Mouse (Mus musculus): ENCODE results near the gene Hoxd12.

Hoxd12 gene

DNA sequence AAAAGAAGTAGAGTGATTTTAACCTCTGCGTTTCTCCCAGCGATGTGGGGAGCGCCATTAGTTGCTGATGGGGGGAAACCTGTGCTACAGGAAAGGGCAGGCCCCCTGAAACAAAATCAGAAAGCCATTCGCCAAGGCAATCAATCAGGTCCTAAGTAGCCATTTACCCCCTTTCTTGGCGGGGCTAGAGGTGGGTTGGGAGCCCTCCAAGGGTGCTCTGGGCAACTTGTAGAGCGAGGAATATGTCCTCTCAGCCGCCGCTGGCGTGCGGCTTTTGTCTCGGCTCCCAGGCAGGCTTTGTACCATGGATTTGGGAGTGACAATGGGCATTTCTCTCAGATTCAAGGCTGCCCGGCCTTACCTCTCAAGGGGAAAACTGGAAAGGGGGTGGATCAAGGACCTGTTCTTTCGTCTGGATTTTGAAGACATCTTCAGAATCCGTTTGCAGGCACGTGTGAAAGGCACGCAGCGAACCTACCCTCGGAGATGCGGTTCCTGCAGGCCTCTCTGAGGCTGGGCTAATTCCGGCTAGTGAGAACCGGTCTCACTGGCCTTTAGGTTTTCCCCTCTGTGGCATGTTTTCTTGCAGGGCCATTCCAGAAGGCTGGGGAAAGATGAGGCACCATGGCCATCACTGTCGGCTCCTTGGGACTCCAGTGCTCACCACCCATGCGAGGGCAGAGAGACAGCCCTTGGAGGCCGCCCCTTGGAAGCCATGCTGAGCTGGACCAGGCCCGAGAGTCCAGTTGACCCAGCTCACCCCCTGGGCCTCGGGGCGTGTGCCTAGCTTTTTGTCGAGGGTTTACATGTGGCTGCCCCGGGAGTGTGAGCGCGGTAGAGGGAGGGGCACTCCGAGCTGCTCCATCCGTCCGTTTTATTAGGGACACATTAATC is 21.9 kb downstream of the Hoxd12 start:
- DNase-seq, result no peak

- DNase-seq, result no peak
Measured at GRCm38 (mm10) chr2:74697567-74698121, 22.8 kb downstream of the Hoxd12 start, which contains the start of gene Hoxd9. Hoxd9 (plus strand) TSS chr2:74697727.

GRCm38 (mm10) chr2:74698201-74699052 is 23.6 kb downstream of the Hoxd12 start:
- DNase-seq, result no peak

DNA sequence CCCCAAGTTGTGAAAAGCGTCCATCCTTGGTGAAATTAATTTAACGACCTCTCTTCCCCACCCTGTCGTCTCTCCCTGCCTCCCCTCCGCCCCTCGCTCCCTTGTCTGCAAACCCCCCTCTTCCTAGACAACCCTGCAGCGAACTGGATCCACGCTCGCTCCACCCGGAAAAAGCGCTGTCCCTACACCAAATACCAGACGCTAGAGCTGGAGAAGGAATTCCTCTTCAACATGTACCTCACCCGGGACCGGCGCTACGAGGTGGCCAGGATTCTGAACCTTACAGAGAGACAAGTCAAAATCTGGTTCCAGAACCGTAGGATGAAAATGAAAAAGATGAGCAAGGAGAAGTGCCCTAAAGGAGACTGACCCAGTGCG is 24.2 kb downstream of the Hoxd12 start:
- DNase-seq, result no peak

DNA sequence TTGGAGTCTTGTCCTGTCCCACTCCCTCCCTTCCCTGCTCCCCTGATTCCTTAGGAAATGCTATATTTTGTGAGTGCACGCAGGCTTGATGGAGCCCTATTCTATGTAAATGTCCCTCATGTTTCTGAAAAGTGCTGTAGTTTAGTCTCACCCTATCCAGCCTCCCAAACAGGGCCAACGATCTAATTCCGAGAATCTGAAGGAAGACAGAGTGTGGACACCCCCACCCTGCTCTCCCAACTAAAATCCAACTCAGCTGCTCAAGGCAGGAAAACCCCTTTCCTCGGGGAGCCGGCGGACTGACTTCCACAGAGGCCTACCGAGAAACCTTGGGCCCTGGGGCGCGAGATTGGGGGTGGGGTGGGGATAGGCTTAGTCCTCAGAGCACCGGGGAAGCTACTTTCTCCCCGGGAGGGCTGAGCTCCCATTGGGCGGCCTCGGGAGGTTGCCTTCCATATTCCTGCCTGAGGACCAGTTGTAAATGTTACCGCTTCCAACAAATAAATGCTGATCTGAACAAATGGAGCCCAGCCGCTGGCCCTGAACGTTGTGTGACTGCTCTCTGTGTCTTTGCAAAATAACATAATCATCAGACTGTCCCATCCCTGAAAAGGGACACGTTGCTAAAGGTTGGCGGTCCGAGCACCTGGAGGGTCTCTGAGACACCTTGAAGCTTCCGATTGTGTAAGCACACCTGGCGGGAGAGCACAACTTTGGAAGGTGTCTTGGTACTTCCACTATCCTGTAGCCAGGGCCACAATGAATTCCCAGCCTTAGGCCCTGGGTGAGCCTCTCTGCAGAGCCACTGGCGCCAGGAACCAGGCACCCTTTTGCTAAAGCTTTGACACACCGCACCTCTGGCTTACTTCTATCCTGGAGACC is 25.1 kb downstream of the Hoxd12 start:
- no peak for DNase-seq

DNA sequence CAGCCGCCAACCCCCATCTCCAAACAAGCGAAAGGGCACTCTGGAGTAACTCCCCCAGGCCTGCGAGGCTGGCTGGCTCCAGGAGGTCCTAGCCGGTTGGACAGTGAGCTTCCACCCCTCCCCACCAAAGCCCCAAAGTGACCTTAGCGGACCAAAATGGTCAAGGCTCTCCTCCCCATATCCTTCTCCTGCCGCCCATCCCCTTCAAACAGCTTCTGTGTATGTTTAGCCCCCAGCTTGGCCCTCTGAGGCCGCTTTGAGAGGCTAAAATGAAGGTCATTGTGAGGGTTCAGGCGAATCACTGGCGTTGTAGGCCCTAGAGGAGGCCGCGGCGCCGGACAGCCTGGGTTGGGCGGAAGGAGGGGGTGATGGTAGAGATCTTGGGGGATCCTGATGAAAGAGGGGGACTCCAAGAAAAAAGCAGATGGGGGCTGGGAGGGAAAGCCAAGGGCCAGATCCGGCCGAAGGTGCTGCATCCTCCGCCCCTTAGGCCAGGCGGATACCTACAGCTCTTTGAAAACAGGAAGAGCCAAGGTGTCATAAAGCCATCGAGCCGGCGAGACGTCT is 25.8 kb downstream of the Hoxd12 start:
- no peak for DNase-seq

DNA sequence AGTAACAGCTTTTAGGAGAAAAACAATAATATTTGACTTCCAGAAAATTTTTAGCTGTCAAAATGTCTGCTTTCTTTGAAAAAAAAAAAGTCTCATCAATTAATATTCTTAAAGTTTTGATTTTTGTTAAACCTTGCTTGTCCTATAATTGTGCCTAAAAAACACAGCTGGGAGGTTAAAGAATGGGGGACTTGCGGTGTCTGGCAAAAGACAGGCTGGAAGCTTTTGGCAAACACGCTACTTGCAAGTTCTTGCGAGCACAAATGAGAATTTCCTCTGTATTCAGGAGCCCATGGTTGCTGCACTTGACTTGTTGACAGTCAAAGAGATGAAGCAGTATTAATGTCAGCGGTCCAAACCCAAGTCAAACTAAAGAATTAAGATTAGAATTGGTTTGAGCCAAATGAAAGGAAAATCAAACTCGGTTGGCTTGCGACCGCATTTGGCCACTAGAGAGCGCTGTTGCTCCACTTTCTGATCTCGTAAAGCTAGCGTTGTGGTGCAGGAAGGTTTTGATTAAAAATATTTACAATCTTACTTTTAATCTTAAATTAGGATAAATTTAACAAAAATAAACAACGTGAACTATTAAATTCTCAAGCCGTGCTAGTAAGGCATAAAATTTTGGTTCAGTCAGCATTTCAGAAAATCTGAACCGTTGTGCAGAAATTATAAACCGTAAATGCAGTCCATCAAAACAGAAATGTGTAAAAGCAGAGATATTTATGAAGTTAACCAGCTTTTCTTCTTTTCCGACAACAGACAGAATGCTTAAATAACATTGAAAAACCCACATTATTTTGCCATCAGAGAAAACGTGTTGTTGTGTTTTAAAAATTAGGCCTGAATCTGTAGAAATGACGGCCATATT is 27.4 kb downstream of the Hoxd12 start:
- DNase-seq, result peak; percentile 76 to 85

- no peak for DNase-seq
Measured at GRCm38 (mm10) chr2:74702820-74703219, 28.0 kb downstream of the Hoxd12 start.

- DNase-seq, result no peak
Measured at GRCm38 (mm10) chr2:74703317-74703716, 28.5 kb downstream of the Hoxd12 start.

DNA sequence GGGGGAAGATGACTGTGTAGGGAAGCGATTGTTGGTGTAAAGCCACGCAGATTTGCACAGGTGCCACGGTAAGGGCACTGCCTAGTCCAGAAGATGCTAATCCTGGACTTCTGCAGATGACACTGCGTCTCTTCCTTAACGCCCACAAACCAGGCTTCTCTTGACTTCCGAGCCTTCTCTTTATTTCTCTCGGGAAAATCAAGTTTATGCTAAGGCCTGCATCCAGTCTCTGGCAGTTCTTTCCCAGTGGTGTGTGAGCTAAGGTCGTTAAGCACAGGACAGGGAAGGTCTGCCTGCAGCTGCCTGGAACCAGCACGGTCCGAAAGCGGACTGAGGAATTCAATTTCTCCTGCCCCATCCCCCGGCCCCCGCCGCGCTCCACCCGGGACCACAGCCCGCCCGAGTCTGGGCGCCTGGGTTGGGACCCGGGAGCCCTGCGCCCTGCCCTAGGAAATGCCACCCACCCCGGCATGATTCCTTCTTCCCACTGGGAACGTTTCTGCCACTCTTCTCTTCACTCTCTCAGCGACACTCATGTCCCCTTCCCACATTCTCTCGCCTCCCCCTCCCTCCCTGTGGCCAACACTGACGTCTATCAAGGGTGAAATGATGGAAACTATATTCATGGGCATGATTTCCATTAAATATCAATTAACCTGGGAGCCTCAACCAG is 29.0 kb downstream of the Hoxd12 start:
- no peak for DNase-seq

GRCm38 (mm10) chr2:74704393-74704998 is 29.7 kb downstream of the Hoxd12 start, which contains the start of gene Hoxd8:
Hoxd8 (plus strand) TSS chr2:74704615.
- no peak for DNase-seq

DNA sequence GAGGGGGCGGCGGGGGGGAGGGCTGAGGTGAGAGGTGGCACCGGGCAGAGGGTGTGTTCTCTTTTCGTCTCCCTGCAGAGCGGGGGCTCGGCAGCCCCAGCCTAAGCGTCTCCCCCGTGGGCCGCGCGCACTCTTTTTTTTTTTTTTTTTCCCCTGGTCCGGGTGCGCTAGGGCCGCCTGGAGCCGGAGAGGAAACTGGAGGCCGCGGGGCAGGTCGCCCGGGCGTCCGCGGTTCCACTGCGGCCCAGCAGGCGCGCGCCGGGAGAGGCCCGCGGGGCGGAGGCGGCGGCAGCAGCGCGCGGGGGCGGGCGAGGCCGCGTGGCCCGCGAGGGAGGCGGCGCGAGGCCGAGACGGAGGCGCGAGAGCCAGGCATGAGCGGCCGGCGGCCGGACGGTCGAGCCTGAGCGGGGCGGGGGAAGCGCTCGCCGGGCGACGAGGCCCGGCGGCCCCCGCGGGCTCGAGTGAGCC is 30.2 kb downstream of the Hoxd12 start:
- DNase-seq, result no peak

DNA sequence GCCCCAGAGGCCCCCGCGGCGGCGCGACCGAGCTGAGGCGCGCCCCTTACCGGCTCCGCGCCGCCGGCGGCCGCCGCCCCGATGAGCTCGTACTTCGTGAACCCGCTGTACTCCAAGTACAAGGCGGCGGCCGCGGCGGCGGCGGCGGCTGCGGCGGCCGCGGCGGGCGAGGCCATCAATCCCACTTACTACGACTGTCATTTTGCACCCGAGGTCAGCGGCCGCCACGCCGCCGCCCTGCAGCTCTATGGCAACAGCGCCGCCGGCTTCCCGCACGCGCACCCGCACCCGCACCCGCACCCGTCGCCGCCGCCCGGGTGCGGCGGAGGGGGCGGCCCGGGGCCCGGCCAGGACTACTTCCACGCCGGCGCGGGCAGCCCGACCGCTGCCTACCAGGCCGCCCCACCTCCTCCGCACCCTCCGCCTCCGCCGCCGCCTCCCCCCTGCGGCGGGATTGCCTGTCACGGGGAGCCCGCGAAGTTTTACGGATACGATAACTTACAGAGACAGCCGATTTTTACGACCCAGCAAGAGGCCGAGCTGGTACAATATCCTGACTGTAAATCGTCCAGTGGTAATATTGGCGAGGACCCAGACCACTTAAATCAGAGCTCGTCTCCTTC is 30.8 kb downstream of the Hoxd12 start:
- no peak for DNase-seq

DNA sequence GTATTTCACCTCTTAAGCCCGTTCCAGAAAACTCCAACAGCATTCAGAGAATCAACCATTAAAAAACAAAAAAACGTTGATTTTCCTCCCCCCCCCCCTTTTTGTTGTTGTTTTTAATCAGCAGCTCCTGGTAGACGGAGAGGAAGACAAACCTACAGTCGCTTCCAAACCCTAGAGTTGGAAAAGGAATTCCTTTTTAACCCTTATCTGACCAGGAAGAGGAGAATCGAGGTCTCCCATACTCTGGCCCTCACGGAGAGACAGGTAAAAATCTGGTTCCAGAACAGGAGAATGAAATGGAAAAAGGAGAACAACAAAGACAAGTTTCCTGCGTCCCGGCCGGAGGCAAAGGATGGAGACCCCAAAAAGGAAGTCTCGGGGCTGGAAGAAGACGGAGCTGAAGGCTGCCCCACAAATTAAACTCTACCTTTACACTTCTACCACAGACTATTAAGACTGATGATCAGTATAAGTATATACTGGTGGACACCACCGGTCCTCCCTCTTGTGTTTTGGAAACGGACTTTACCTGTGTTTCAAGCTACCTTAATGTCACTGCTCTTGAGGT is 31.7 kb downstream of the Hoxd12 start:
- no peak for DNase-seq

DNA sequence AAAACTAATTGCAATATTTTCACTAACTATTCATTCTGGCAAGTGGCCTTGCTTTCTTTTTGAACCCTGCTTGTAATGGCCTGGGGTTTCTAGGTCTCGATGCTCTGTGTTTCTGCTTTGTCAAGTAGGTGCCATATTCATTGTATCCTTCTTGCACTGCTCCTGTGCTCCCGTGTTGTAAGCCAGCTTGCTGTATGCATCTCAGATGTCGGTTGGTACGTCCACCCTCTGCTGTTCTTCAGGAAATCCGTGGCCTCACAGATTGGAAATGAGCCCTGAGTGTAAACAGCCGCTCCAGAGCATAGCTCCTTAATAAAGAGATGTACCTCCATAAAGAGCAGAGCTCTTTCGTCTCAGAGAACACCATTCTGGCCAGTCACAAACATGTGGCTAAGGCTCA is 32.8 kb downstream of the Hoxd12 start:
- no peak for DNase-seq

DNA sequence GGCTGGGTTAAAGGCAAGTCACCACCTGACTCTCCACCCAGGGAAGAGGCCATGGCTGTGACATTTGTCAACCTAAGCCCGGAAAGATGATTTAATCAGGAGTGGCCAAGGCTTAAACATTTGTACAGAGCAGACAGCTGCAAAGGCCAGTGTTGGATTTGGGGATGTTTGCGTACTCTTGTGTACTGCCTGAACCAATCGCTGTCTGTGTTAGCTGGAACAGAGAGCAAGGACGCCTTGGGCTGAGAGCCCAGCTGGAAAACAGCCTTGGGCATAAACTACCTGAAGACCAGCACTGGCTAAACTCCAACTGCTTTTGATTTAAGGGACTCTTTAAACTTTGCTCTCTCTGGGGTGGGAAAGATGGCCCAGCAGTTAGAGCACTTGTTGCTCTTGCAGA is 33.9 kb downstream of the Hoxd12 start:
- DNase-seq, result no peak

DNA sequence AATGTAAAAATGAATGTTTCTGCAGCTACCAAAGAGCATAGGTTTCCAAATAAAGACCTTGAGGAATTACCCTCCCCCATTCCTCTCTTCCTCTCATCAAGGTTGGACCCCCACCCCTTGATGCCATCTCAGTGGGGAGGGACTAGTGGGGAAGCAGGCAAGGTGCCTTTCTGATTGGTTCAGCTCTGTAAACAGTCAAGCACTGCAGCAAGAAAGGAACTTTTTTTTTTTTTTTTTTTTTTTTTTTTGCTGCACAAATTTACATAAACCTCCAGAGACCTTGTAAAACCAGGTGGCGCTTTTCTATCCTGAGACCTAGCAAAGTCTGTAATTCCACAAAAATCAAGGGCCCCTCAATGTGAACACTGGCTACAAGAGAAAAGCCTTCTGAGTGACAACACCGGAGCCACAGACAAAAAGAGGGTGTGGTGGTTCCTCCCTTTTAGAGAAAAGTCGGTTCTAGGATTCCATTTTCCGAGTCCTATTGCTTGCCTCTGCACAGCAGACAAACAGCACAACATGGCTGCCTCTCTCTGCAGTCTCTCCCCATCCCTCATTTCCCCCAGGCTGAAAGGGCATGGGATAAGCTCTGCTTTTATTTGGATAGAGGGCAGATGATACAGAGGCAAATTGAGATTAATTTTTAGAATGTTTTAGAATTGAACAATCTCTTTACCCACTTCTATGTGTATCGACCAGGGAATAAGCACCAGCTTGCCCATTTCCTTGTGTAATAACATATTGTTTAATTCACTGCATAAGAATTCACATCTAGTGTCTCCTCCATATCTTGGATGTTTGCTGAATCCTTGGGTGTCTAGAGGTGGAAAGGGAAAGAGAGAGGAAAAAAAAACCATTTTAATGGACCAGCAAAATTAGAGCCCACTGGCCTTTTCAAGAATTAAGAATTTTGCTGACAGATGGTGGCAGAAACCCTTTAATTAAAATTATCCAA is 34.9 kb downstream of the Hoxd12 start:
- DNase-seq, result no peak
